Mouse (Mus musculus): ENCODE measurements at regions not wholly inside any gene's neighbourhood (a gene's known extent, or its start where the extent isn't known, plus 50 kb on each side); places are given as distances from the start of the nearest gene placed in this dataset.

- no peak for DNase-seq
Observed at GRCm38 (mm10) chr2:117399487-117399886, 56.7 kb upstream of the Rasgrp1 start.

GRCm38 (mm10) chr2:117403425-117404175 lies 60.8 kb upstream of the Rasgrp1 start:
- no peak for DNase-seq

- no peak for DNase-seq
Observed at GRCm38 (mm10) chr2:117405453-117405852, 62.7 kb upstream of the Rasgrp1 start.

GRCm38 (mm10) chr2:117408241-117408640 lies 65.4 kb upstream of the Rasgrp1 start:
- DNase-seq = no peak

GRCm38 (mm10) chr2:117412045-117412606 lies 69.3 kb upstream of the Rasgrp1 start:
- DNase-seq = no peak

GRCm38 (mm10) chr2:117417229-117417970 lies 74.6 kb upstream of the Rasgrp1 start:
- no peak for DNase-seq

GRCm38 (mm10) chr2:117418121-117418615 lies 75.4 kb upstream of the Rasgrp1 start:
- no peak for DNase-seq

- no peak for DNase-seq
Observed at GRCm38 (mm10) chr2:117418711-117419110, 75.9 kb upstream of the Rasgrp1 start.

- no peak for DNase-seq
Observed at GRCm38 (mm10) chr2:117421376-117421775, 78.6 kb upstream of the Rasgrp1 start.

- DNase-seq = no peak
Observed at GRCm38 (mm10) chr2:117422756-117423155, 80.0 kb upstream of the Rasgrp1 start.

- DNase-seq = no peak
Observed at GRCm38 (mm10) chr2:117429205-117429604, 86.4 kb upstream of the Rasgrp1 start.

GRCm38 (mm10) chr2:117432010-117432409 lies 89.2 kb upstream of the Rasgrp1 start:
- DNase-seq = no peak

- no peak for DNase-seq
Observed at GRCm38 (mm10) chr2:117432923-117433322, 90.1 kb upstream of the Rasgrp1 start.

GRCm38 (mm10) chr2:117433482-117433881 lies 90.7 kb upstream of the Rasgrp1 start:
- no peak for DNase-seq

GRCm38 (mm10) chr2:117438079-117438478 lies 95.3 kb upstream of the Rasgrp1 start:
- DNase-seq = no peak

- peak; percentile 41 for DNase-seq
Observed at GRCm38 (mm10) chr2:117438586-117439371, 96.0 kb upstream of the Rasgrp1 start.

- no peak for DNase-seq
Observed at GRCm38 (mm10) chr2:117439372-117440183, 96.8 kb upstream of the Rasgrp1 start.

GRCm38 (mm10) chr2:117440801-117441281 lies 98.0 kb upstream of the Rasgrp1 start:
- DNase-seq = no peak

- no peak for DNase-seq
Observed at GRCm38 (mm10) chr2:117442862-117443261, 100.1 kb upstream of the Rasgrp1 start.

GRCm38 (mm10) chr2:117444671-117445070 lies 101.9 kb upstream of the Rasgrp1 start:
- DNase-seq = no peak

- no peak for DNase-seq
Observed at GRCm38 (mm10) chr2:117446876-117447275, 104.1 kb upstream of the Rasgrp1 start.
